Mouse (Mus musculus): ENCODE data around the gene Slc9a1.

- no peak for TF ChIP-seq CTCF (IDR thresholded peaks at IDR 0.05; ENCODE audit: insufficient read depth, low read length)
- no peak for TF ChIP-seq POLR2A (IDR thresholded peaks at IDR 0.05; ENCODE audit: borderline replicate concordance, extremely low read depth, low read depth, low read length)
These were observed 25.6 kb downstream of the Slc9a1 start for GRCm38 (mm10) chr4:133394981-133395573.

Data from lung, adult 2 months (tissue).